Mouse (Mus musculus): Measurements from ENCODE around the gene Mtmr14. TPM values are rescaled to one million over a fixed set of nuclear protein-coding genes. Genes with fewer than 3 reads are reported as not detected.

Gene Mtmr14
- polyA plus RNA-seq, 1 experiment from 2014 or later, result 42.5 TPM

DNA sequence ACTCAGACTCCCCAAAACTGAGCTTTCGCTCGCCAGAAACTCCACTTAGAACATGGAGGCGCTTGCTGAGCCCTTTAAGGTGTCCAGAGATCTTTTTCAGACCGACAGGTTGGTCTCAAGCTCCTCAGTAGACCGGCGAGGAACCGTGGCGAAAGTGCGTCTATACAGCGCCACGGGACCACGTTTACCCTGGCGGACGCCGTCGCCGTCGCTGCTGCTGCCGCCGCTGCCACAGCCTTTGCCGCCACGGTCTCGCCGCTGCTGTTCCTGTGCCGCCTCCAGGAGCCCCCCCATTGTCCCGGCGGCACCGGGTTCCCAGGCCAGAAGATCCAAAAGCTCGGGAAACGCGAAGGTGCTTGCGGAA is 69.3 kb downstream of the Mtmr14 start, which contains the start of gene Brpf1:
TSS of gene Brpf1 (plus strand) at position 152 of the 364 bp plus-strand sequence.
- H3K27me3 ChIP-seq, result no peaks in the 10 kb centered on the region
- H3K36me3 ChIP-seq (ENCODE audit: poor library complexity, severe bottlenecking), result peaks cover 19% of the 10 kb centered on the region
- ATAC-seq, result peak; percentile 69
- H3K4me2 ChIP-seq, result peak within 1 kb of the TSS; percentile 100
- H3K9me3 ChIP-seq (replicated peaks), result no peaks in the 10 kb centered on the region
- peak within 1 kb of the TSS; percentile 96 for H3K9ac ChIP-seq
- peak within 1 kb of the TSS; percentile 98 for H3K27ac ChIP-seq
- H3K4me1 ChIP-seq, result peaks cover 25% of the 10 kb centered on the region
- peak within 1 kb of the TSS; percentile 97 for H3K4me3 ChIP-seq
- WGBS, result under 1% methylated on average over 32 of the region's 32 CpGs

DNA sequence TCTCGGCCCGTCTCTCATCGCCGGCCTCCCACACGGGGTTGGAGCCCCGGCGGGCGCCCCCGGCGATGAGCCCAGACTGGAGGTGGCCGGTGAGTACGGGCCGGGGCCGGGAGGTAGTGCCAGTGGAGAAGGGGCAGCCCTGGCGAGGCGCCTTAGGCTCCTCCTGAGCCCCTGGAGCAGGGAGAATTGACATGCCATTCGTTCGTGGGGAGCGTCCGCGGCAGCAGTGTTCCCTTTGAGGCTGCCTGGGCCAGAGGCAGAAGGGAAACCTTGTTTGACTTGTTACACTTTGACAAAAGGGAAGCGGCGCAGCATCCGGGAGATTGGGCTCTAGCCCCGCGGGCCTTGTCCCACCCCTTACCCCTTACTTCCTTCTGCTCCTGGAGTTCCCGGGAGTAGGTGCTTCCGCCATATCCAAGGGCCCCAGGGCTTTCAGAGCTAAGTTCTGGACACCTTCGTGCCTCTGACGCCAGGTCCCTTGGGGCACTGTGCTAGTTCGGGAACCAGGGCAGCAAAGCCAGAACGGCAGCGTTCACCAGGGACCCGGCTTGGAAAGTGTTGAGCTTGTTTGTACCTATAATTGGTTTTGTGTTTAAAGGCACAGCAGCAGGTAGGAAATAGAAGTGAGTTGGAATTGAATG is 70.0 kb downstream of the Mtmr14 start:
- H3K36me3 ChIP-seq (ENCODE audit: poor library complexity, severe bottlenecking), result peaks cover 26% of the 10 kb centered on the region
- H3K27ac ChIP-seq, result peak overlapping the region; percentile 98
- H3K9ac ChIP-seq, result peak overlapping the region; percentile 96
- under 1% methylated on average over 32 of the region's 34 CpGs for WGBS
- no peaks in the 10 kb centered on the region for H3K27me3 ChIP-seq
- peak overlapping the region; percentile 100 for H3K4me2 ChIP-seq
- peak overlapping the region; percentile 97 for H3K4me3 ChIP-seq
- no peak for ATAC-seq
- H3K4me1 ChIP-seq, result peaks cover 25% of the 10 kb centered on the region
- no peaks in the 10 kb centered on the region for H3K9me3 ChIP-seq (replicated peaks)

DNA sequence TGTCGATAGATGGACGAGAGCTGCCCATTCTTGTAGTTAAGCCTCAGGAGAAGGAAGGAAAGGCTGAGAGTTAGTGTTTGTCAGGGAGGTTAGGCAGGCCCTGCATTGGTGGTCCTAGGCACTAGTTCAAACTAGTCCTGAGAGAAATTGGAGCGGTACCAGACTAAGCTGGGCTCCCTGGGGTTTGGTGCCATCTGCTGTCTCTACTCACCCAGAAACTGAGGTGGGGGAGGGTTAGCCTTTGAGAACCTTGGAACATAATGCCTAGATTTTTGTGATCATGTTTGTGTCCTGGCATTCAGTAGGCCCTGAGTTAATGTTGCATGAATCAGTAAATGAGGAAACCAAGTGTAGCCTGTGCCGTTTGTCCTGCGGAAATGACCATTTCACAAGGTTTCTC is 70.5 kb downstream of the Mtmr14 start:
- Histone ChIP-seq H3K9ac (peak overlapping the region; percentile 96), H3K27ac (no peak overlapping the region), H3K36me3 (ENCODE audit: poor library complexity, severe bottlenecking) (peaks cover 31% of the 10 kb centered on the region), H3K4me3 (peak overlapping the region; percentile 97), H3K4me2 (peak overlapping the region; percentile 100), H3K27me3 (no peaks in the 10 kb centered on the region), H3K4me1 (peaks cover 25% of the 10 kb centered on the region), H3K9me3 (replicated peaks) (no peaks in the 10 kb centered on the region)
- ATAC-seq, result no peak
- 41% methylated on average over 5 of the region's 5 CpGs for WGBS

DNA sequence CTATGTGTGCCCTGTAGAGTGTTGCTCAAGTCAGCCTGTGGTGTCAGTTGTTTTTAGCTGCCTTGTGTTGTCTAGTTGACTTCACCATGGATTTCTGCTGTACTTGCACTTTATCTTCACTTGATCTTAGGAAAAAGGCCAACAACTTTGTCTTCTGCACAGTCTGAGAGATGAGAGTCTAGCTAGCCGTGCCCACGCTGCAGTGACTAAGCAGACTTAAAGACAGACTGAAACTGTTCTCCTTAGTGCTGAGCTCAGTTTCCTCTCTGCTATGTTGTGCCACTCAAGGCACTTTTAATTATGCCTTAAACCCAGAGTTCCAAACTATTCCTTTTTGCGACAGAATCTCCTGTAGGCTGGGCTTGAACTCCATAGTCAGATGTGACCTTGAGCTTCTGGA is 78.3 kb downstream of the Mtmr14 start:
- ATAC-seq, result no peak
- H3K4me2 ChIP-seq, result no peak overlapping the region
- no peak overlapping the region for H3K4me3 ChIP-seq
- H3K36me3 ChIP-seq (ENCODE audit: poor library complexity, severe bottlenecking), result peaks cover 92% of the 10 kb centered on the region
- no peaks in the 10 kb centered on the region for H3K27me3 ChIP-seq
- H3K9ac ChIP-seq, result no peak overlapping the region
- no peaks in the 10 kb centered on the region for H3K4me1 ChIP-seq
- WGBS, result 96% methylated on average over 3 of the region's 3 CpGs
- H3K9me3 ChIP-seq (replicated peaks), result no peaks in the 10 kb centered on the region
- no peak overlapping the region for H3K27ac ChIP-seq

DNA sequence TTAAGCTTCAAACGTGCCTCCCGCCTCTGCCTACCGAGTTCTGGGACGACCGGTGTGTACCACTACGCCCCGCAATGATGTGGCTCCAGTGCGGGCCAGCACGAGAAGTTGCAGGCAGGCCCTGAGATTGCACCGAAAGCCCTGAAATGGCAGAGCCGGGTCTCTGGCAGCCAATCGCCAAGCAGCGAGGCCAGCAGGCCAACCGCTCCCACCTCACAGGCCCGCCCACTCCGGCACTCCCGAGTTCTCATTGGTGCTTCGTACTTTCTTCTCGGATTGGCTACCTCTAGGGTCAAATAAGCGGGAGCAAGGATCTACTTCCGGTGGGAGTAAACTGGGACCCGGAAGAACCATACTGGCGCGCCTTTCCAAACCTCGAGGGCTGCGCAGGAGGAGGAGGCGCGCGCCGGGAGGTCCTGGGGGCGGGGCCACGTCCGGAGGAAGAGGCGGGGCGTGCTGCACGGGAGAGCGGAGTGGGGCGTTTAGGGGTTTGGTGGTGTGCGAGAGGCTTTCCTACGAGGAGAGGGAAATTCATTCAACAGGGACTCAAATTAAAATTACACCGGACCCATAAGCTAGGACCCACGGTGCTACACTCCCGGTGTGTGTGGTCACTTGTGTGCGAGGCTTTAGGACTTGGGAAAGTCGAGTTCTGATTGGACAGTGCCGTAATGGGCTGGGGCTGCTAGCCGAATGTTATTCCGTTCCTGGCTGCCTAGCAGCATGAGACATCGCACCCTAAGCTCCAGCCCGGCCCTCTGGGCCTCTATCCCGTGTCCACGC is 89.1 kb downstream of the Mtmr14 start, which contains the start of gene Ogg1:
TSS of gene Ogg1 (plus strand) at position 440 of the 783 bp plus-strand sequence.
- peak; percentile 99 for ATAC-seq
- Histone ChIP-seq H3K36me3 (ENCODE audit: poor library complexity, severe bottlenecking) (peaks cover 55% of the 10 kb centered on the region), H3K9me3 (replicated peaks) (no peaks in the 10 kb centered on the region), H3K9ac (peak within 1 kb of the TSS; percentile 84), H3K4me1 (peaks cover 17% of the 10 kb centered on the region), H3K4me2 (peak within 1 kb of the TSS; percentile 92), H3K4me3 (peak within 1 kb of the TSS; percentile 59), H3K27ac (peak within 1 kb of the TSS; percentile 91), H3K27me3 (no peaks in the 10 kb centered on the region)
- WGBS, result under 1% methylated on average over 51 of the region's 52 CpGs

DNA sequence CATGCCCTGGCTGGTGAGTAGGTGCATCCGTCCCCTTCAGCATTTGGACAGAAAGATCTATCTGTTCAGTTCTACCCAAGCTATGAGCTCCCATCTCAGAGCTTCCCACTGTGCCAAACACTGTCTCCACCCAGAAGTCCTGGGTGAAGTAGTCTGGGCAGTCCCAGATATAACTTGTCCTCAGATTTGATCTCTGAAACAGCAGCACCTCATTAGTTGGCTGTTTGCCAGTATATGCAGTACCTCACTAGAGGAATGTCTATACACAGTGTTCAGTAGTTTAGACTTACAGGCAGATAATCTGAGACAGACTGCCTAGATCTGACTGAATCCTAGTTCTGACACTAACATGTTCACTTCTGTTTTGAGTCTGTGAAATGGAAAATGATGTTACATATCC is 91.8 kb downstream of the Mtmr14 start:
- peaks cover 27% of the 10 kb centered on the region for H3K4me1 ChIP-seq
- WGBS, result 96% methylated on average over 1 of the region's 1 CpGs
- no peaks in the 10 kb centered on the region for H3K27me3 ChIP-seq
- no peak overlapping the region for H3K4me2 ChIP-seq
- peaks cover 45% of the 10 kb centered on the region for H3K36me3 ChIP-seq (ENCODE audit: poor library complexity, severe bottlenecking)
- ATAC-seq, result no peak
- H3K4me3 ChIP-seq, result no peak overlapping the region
- H3K9me3 ChIP-seq (replicated peaks), result no peaks in the 10 kb centered on the region
- H3K9ac ChIP-seq, result no peak overlapping the region
- H3K27ac ChIP-seq, result no peak overlapping the region

DNA sequence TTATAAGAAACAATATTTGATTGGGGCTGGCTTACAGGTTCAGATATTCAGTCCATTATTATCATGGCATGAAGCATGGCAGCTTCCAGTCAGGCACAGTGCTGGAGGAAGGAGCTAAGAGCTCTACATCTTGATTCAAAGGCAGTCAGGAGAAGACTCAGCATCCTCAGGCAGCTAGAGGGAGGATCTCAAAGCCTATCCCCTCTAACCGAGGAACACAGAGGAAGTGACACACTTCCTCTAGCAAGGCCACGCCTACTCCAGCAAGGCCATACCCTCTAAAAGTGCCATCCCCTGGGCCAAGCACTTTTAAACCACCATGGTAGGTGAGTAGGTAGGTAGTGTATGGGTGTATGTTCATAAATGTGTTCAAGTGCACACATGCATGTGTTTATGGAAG is 92.9 kb downstream of the Mtmr14 start:
- no peak overlapping the region for H3K9ac ChIP-seq
- H3K36me3 ChIP-seq (ENCODE audit: poor library complexity, severe bottlenecking), result peaks cover 45% of the 10 kb centered on the region
- no peaks in the 10 kb centered on the region for H3K9me3 ChIP-seq (replicated peaks)
- no peak overlapping the region for H3K4me2 ChIP-seq
- no peak overlapping the region for H3K4me3 ChIP-seq
- no peak overlapping the region for H3K27ac ChIP-seq
- H3K27me3 ChIP-seq, result no peaks in the 10 kb centered on the region
- WGBS, result 74% methylated on average over 2 of the region's 2 CpGs
- peaks cover 22% of the 10 kb centered on the region for H3K4me1 ChIP-seq
- ATAC-seq, result no peak

Other genes starting within 250 kb of the Mtmr14 start
- gene Thumpd3, start 191.6 kb upstream of the Mtmr14 start, polyA plus RNA-seq (2015; fragmentation: Nextera tagmentation; extraction: Ambion mirVana), result 62.9 and 63.2 TPM in 2 replicates
- 56.9 and 63.3 TPM in 2 replicates for gene Setd5, start 160.5 kb upstream of the Mtmr14 start, polyA plus RNA-seq (2015; fragmentation: Nextera tagmentation; extraction: Ambion mirVana)
- gene Lhfpl4, start 42.5 kb upstream of the Mtmr14 start, polyA plus RNA-seq (2015; fragmentation: Nextera tagmentation; extraction: Ambion mirVana), result 29.6 and 33.8 TPM in 2 replicates
- gene Cpne9, start 44.5 kb downstream of the Mtmr14 start, polyA plus RNA-seq (2015; fragmentation: Nextera tagmentation; extraction: Ambion mirVana), result 0.39 and 0.68 TPM in 2 replicates
- gene Brpf1, start 69.3 kb downstream of the Mtmr14 start, polyA plus RNA-seq (2015; fragmentation: Nextera tagmentation; extraction: Ambion mirVana), result 20.0 and 21.5 TPM in 2 replicates
- 11.4 and 13.3 TPM in 2 replicates for gene Ogg1, start 89.1 kb downstream of the Mtmr14 start, polyA plus RNA-seq (2015; fragmentation: Nextera tagmentation; extraction: Ambion mirVana)
- gene Camk1, start 106.1 kb downstream of the Mtmr14 start, polyA plus RNA-seq (2015; fragmentation: Nextera tagmentation; extraction: Ambion mirVana), result 56.1 and 62.7 TPM in 2 replicates
- gene Tada3, start 140.0 kb downstream of the Mtmr14 start, polyA plus RNA-seq (2015; fragmentation: Nextera tagmentation; extraction: Ambion mirVana), result 65.4 and 70.6 TPM in 2 replicates
- gene Arpc4, start 140.3 kb downstream of the Mtmr14 start, polyA plus RNA-seq (2015; fragmentation: Nextera tagmentation; extraction: Ambion mirVana), result 368 and 377 TPM in 2 replicates
- gene Ttll3, start 151.4 kb downstream of the Mtmr14 start, polyA plus RNA-seq (2015; fragmentation: Nextera tagmentation; extraction: Ambion mirVana), result 6.7 and 7.6 TPM in 2 replicates
- gene Rpusd3, start 181.5 kb downstream of the Mtmr14 start, polyA plus RNA-seq (2015; fragmentation: Nextera tagmentation; extraction: Ambion mirVana), result 20.8 and 24.4 TPM in 2 replicates
- not detected in 2 replicates for gene Cidec, start 197.9 kb downstream of the Mtmr14 start, polyA plus RNA-seq (2015; fragmentation: Nextera tagmentation; extraction: Ambion mirVana)
- gene Jagn1, start 204.7 kb downstream of the Mtmr14 start, polyA plus RNA-seq (2015; fragmentation: Nextera tagmentation; extraction: Ambion mirVana), result 86.0 and 92.1 TPM in 2 replicates
- 0.05 TPM in 1 of 2 replicates, not detected in the other for gene Il17re, start 220.6 kb downstream of the Mtmr14 start, polyA plus RNA-seq (2015; fragmentation: Nextera tagmentation; extraction: Ambion mirVana)
- gene Il17rc, start 233.6 kb downstream of the Mtmr14 start, polyA plus RNA-seq (2015; fragmentation: Nextera tagmentation; extraction: Ambion mirVana), result 0.84 and 1.4 TPM in 2 replicates
- 47.4 and 47.5 TPM in 2 replicates for gene Creld1, start 245.5 kb downstream of the Mtmr14 start, polyA plus RNA-seq (2015; fragmentation: Nextera tagmentation; extraction: Ambion mirVana)

Measured in forebrain, embryonic 13.5 days (tissue).